Mouse (Mus musculus) cerebellum, adult 2 months (tissue): ENCODE measurements around the gene Klhdc2.

Experiments
- CTCF ChIP-seq: fragments of 200-500 bp; IDR thresholded peaks from 2 replicates; pipeline ENCODE4 v1.5.1; 2011; ENCODE audit warnings: low read depth, mild to moderate bottlenecking, control low read depth, low read length, moderate library complexity, borderline replicate concordance; ENCODE audit not compliant: insufficient read depth
- POLR2A ChIP-seq: fragments of 200-500 bp; IDR thresholded peaks from 2 replicates; pipeline ENCODE4 v1.6.1; 2011; ENCODE audit warnings: low read length, control low read depth, borderline replicate concordance; ENCODE audit not compliant: insufficient read depth

GRCm38 (mm10) chr12:69306333-69306732, 9.9 kb downstream of the Klhdc2 start:
- no peak for TF ChIP-seq CTCF
- TF ChIP-seq POLR2A = no peak
